Mouse (Mus musculus): Measurements from ENCODE around the gene Cdv3. TPM values are rescaled to one million over a fixed set of nuclear protein-coding genes. Genes with fewer than 3 reads are reported as not detected.

The Cdv3 gene
- 10 to 100 TPM; 14.2 to 24.9 TPM for polyA plus RNA-seq (2012; fragmentation: generic; extraction: Trizol)

GRCm38 (mm10) chr9:103365290-103366247 lies at the start of gene Cdv3:
Gene Cdv3, minus strand, starts transcription at chr9:103365840.

GRCm38 (mm10) chr9:103304927-103305326 lies 60.7 kb downstream of the Cdv3 start, which contains the start of the genes 1300017J02Rik and Topbp1:
Gene 1300017J02Rik, minus strand, starts transcription at chr9:103305082.
Gene Topbp1, plus strand, starts transcription at chr9:103305215.

Other genes starting within 250 kb of the Cdv3 start
- 10 to 100 TPM; 37.1 to 53.2 TPM for gene Srprb, start 163.7 kb downstream of the Cdv3 start, polyA plus RNA-seq (2012; fragmentation: generic; extraction: Trizol)
- under 1 TPM in 1 of 2 experiments, not detected in 1; 0.09 TPM for gene Gm20425, start 135.5 kb downstream of the Cdv3 start, polyA plus RNA-seq (2012; fragmentation: generic; extraction: Trizol)
- under 1 TPM; 0.04 to 0.77 TPM for gene Trf, start 135.4 kb downstream of the Cdv3 start, polyA plus RNA-seq (2012; fragmentation: generic; extraction: Trizol)
- gene 1300017J02Rik, start 60.8 kb downstream of the Cdv3 start, polyA plus RNA-seq (2012; fragmentation: generic; extraction: Trizol) = under 1 TPM in 1 of 2 experiments, not detected in 1; 0.15 TPM
- 10 to 100 TPM in 1 of 2 experiments, 1 to 10 TPM in 1; 6.7 to 11.0 TPM for gene Topbp1, start 60.6 kb downstream of the Cdv3 start, polyA plus RNA-seq (2012; fragmentation: generic; extraction: Trizol)
- gene Bfsp2, start 114.6 kb upstream of the Cdv3 start, polyA plus RNA-seq (2012; fragmentation: generic; extraction: Trizol) = under 1 TPM; 0.25 to 0.40 TPM